9 mouse cellular contexts compared by ENCODE assay signal in the genomic region with DNA sequence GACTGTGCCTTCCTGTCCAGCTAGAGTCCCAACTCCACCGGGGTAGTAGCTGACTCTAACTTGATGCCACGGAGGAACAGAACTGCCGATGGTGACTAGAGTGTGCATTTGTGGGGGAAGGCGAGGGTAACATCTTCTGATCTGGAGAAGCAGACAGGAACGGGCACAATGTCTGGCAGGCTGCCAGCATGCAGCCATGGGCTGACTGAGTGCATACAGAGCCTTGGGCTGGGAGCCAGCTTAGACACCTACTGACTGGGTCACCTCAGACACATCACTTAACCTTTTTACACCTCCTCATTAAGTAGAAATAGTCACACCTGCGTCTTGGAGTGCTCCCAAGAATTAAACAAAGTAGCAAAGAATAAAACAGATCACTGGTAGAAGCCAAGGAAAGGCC. TPM values are rescaled to one million over a fixed set of nuclear protein-coding genes. Genes with fewer than 3 reads are reported as not detected.
A peak's percentile ranks its signal among the peaks of the same experiment; 100 is the strongest.
DNase-seq lines count a peak whose midpoint lies in the region; ATAC-seq and TF ChIP-seq lines count a peak whose summit lies in the region.
"Had no signal": no experiment of that assay in that cellular context is flagged by ENCODE, and none has a peak within 500 bp of the region (broad histone marks: within the 10 kb centered on the region; RNA-seq: fewer than 3 reads in every experiment).

No protein-coding gene starts in this region.

- no peaks in the 10 kb centered on the region for H3K9me3 ChIP-seq in forebrain, embryonic 13.5 days (replicated peaks)
- H3K9me3 ChIP-seq in forebrain, embryonic 10.5 days, result no peaks in the 10 kb centered on the region
- no peaks in the 10 kb centered on the region for H3K9me3 ChIP-seq in neural tube, embryonic 13.5 days
- H3K9me3 ChIP-seq in heart, postnatal 0 days (replicated peaks; ENCODE audit: control insufficient read depth, low read length), result no peaks in the 10 kb centered on the region

- H3K27ac ChIP-seq in forebrain, embryonic 13.5 days, result no peak overlapping the region
- H3K27ac ChIP-seq in forebrain, embryonic 10.5 days, result no peak overlapping the region
- H3K27ac ChIP-seq in neural tube, embryonic 13.5 days (replicated peaks), result no peak overlapping the region
- no peak overlapping the region for H3K27ac ChIP-seq in heart, postnatal 0 days (ENCODE audit: low read depth)

- ATAC-seq in forebrain, embryonic 13.5 days, result peak; percentile 21; the same call in 1 of the 2 replicates
- ATAC-seq in neural tube, embryonic 13.5 days (ENCODE audit: low read depth), result peak; percentile 40; the same call in 1 of the 2 replicates
- ATAC-seq in heart, postnatal 0 days (ENCODE audit: insufficient read depth, low read depth), result no peak; the same call in 1 of the 2 replicates

- no peaks in the 10 kb centered on the region for H3K36me3 ChIP-seq in forebrain, embryonic 13.5 days (ENCODE audit: poor library complexity, severe bottlenecking)
- H3K36me3 ChIP-seq in forebrain, embryonic 10.5 days (replicated peaks), result no peaks in the 10 kb centered on the region
- H3K36me3 ChIP-seq in neural tube, embryonic 13.5 days, result no peaks in the 10 kb centered on the region
- no peaks in the 10 kb centered on the region; the same call in 1 of the 2 replicates for H3K36me3 ChIP-seq in heart, postnatal 0 days (replicated peaks; ENCODE audit: control insufficient read depth, insufficient read depth, low read length)

- DNase-seq in forebrain, embryonic 10.5 days (ENCODE audit: extremely low spot score, low spot score), result no peak
- DNase-seq in neural tube, embryonic 10.5 days (ENCODE audit: extremely low spot score, low spot score), result no peak
- DNase-seq in heart, postnatal 0 days (ENCODE audit: low spot score), result peak; percentile 51
- peak; percentile 57 for DNase-seq in lung, postnatal 25 days (ENCODE audit: low spot score)
- DNase-seq in frontal cortex, postnatal 36 days (ENCODE audit: low spot score in 2 of 2), result no peak
- DNase-seq in thymus, adult 18-20 months, result no peak

- H3K27me3 ChIP-seq in forebrain, embryonic 13.5 days, result no peaks in the 10 kb centered on the region
- no peaks in the 10 kb centered on the region for H3K27me3 ChIP-seq in forebrain, embryonic 10.5 days (ENCODE audit: poor library complexity, severe bottlenecking)
- H3K27me3 ChIP-seq in neural tube, embryonic 13.5 days, result no peaks in the 10 kb centered on the region
- no peaks in the 10 kb centered on the region for H3K27me3 ChIP-seq in heart, postnatal 0 days (ENCODE audit: control insufficient read depth, insufficient read depth, low read length)
- H3K27me3 ChIP-seq: CH12.LX had no signal

- no peak for TF ChIP-seq EP300 in heart, postnatal 0 days (IDR thresholded peaks at IDR 0.05; ENCODE audit: low read depth)

- no peak overlapping the region for H3K9ac ChIP-seq in forebrain, embryonic 13.5 days
- no peak overlapping the region for H3K9ac ChIP-seq in neural tube, embryonic 13.5 days
- 0 out of 2 replicates have a peak overlapping the region, but pooled peaks have one; percentile 3 for H3K9ac ChIP-seq in heart, postnatal 0 days (replicated peaks; ENCODE audit: low read depth, low read length)

- WGBS in forebrain, embryonic 13.5 days, result 45% methylated on average over 6 of the region's 6 CpGs
- 87% methylated on average over 6 of the region's 6 CpGs for WGBS in forebrain, embryonic 10.5 days
- WGBS in neural tube, embryonic 13.5 days, result 49% methylated on average over 6 of the region's 6 CpGs
- WGBS in heart, postnatal 0 days, result 18% methylated on average over 6 of the region's 6 CpGs

- H3K4me2 ChIP-seq in forebrain, embryonic 13.5 days, result no peak overlapping the region
- H3K4me2 ChIP-seq in neural tube, embryonic 13.5 days, result no peak overlapping the region
- H3K4me2 ChIP-seq in heart, postnatal 0 days (ENCODE audit: low read depth, low read length), result peak overlapping the region; percentile 7; the same call in 1 of the 2 replicates

- H3K4me1 ChIP-seq in forebrain, embryonic 13.5 days, result peaks cover 16% of the 10 kb centered on the region
- peaks cover 14% of the 10 kb centered on the region for H3K4me1 ChIP-seq in forebrain, embryonic 10.5 days
- peaks cover 16% of the 10 kb centered on the region for H3K4me1 ChIP-seq in neural tube, embryonic 13.5 days (replicated peaks)
- peaks cover 15% of the 10 kb centered on the region for H3K4me1 ChIP-seq in heart, postnatal 0 days (ENCODE audit: control insufficient read depth, insufficient read depth)

- no peak overlapping the region for H3K4me3 ChIP-seq in forebrain, embryonic 13.5 days
- H3K4me3 ChIP-seq in forebrain, embryonic 10.5 days, result no peak overlapping the region
- no peak overlapping the region for H3K4me3 ChIP-seq in neural tube, embryonic 13.5 days
- H3K4me3 ChIP-seq in heart, postnatal 0 days (ENCODE audit: low read depth, low read length), result no peak overlapping the region

- TF ChIP-seq CTCF in heart, postnatal 0 days (IDR thresholded peaks at IDR 0.05; ENCODE audit: low read depth), result no peak

RNA-seq across cellular contexts. Expression of a gene that starts 28.7 kb away (rescaled TPM):
- polyA plus RNA-seq in forebrain, embryonic 13.5 days (2015; fragmentation: Nextera tagmentation; extraction: Ambion mirVana), result 3.5 and 4.1 TPM in 2 replicates
- polyA plus RNA-seq in forebrain, embryonic 10.5 days (2016; fragmentation: Nextera tagmentation; extraction: Ambion mirVana), result 7.8 and 8.5 TPM in 2 replicates
- polyA plus RNA-seq in neural tube, embryonic 13.5 days (2015; fragmentation: Nextera tagmentation; extraction: Ambion mirVana), result 6.7 and 6.8 TPM in 2 replicates
- total RNA-seq in heart, postnatal 0 days (2014; rRNA removed; ENCODE audit: low replicate concordance), result 18.5 and 21.1 TPM in 2 replicates
- 8.0 and 8.2 TPM in 2 replicates for polyA plus RNA-seq in heart, postnatal 0 days (2015; fragmentation: Nextera tagmentation; extraction: Ambion mirVana)

Comparison
In these comparisons a context has a peak if more than half of its experiments do, and no peak if none do; other contexts are left out.
1. DNase-seq: peak in heart, postnatal 0 days (single experiment) and lung, postnatal 25 days (single experiment); none in forebrain, embryonic 10.5 days (single experiment), neural tube, embryonic 10.5 days (single experiment), frontal cortex, postnatal 36 days (0 of 2) and thymus, adult 18-20 months (0 of 2).